Mouse (Mus musculus): ENCODE data around the gene Bysl. TPM values are rescaled to one million over a fixed set of nuclear protein-coding genes. Genes with fewer than 3 reads are reported as not detected.

The Bysl gene
- total RNA-seq, 2 experiments from 2014 or later = 15.0 to 15.8 TPM

- DNase-seq (ENCODE audit: low spot score) = no peak
Measured at GRCm38 (mm10) chr17:47596162-47596838, 15.0 kb downstream of the Bysl start.

GRCm38 (mm10) chr17:47595248-47596161 is 15.8 kb downstream of the Bysl start:
- DNase-seq (ENCODE audit: low spot score) = peak; percentile 66
- intact Hi-C loops (cut with DNase I) = loop anchor here (2.0 kb wide), 1 partner anchor 83 kb away; no protein-coding TSS in a partner anchor

More at GRCm38 (mm10) chr17:47596162-47596838, 15.0 kb downstream of the Bysl start:
- intact Hi-C loops (cut with DNase I) = no loop called here

GRCm38 (mm10) chr17:47594969-47595247 is 16.4 kb downstream of the Bysl start:
- intact Hi-C loops (cut with DNase I) = loop anchor here (2.0 kb wide), 1 partner anchor 82 kb away; no protein-coding TSS in a partner anchor
- DNase-seq (ENCODE audit: low spot score) = no peak

- peak; percentile 39 for DNase-seq (ENCODE audit: low spot score)
- intact Hi-C loops (cut with DNase I) = loop anchor here (2.0 kb wide), 1 partner anchor 82 kb away; no protein-coding TSS in a partner anchor
Measured at GRCm38 (mm10) chr17:47594183-47594968, 16.9 kb downstream of the Bysl start.

GRCm38 (mm10) chr17:47593854-47594182 is 17.5 kb downstream of the Bysl start:
- intact Hi-C loops (cut with DNase I) = loop anchor here (2.0 kb wide), 1 partner anchor 81 kb away; no protein-coding TSS in a partner anchor
- no peak for DNase-seq (ENCODE audit: low spot score)

- peak; percentile 88 for DNase-seq (ENCODE audit: low spot score)
- intact Hi-C loops (cut with DNase I) = no loop called here
Measured at GRCm38 (mm10) chr17:47593215-47593853, 18.0 kb downstream of the Bysl start.

GRCm38 (mm10) chr17:47591073-47591472 is 20.2 kb downstream of the Bysl start:
- intact Hi-C loops (cut with DNase I) = no loop called here
- no peak for DNase-seq (ENCODE audit: low spot score)

- DNase-seq (ENCODE audit: low spot score) = no peak
- intact Hi-C loops (cut with DNase I) = no loop called here
Measured at GRCm38 (mm10) chr17:47588517-47588916, 22.8 kb downstream of the Bysl start.

- intact Hi-C loops (cut with DNase I) = no loop called here
- DNase-seq (ENCODE audit: low spot score) = no peak
Measured at GRCm38 (mm10) chr17:47580962-47581361, 30.3 kb downstream of the Bysl start.

- intact Hi-C loops (cut with DNase I) = no loop called here
Measured at GRCm38 (mm10) chr17:47578655-47579054, 32.6 kb downstream of the Bysl start.

GRCm38 (mm10) chr17:47574830-47575229 is 36.5 kb downstream of the Bysl start:
- intact Hi-C loops (cut with DNase I) = no loop called here
- DNase-seq (ENCODE audit: low spot score) = no peak

More at GRCm38 (mm10) chr17:47578655-47579054, 32.6 kb downstream of the Bysl start:
- DNase-seq (ENCODE audit: low spot score) = no peak

- no peak for DNase-seq (ENCODE audit: low spot score)
- intact Hi-C loops (cut with DNase I) = no loop called here
Measured at GRCm38 (mm10) chr17:47574028-47574427, 37.3 kb downstream of the Bysl start.

- intact Hi-C loops (cut with DNase I) = no loop called here
Measured at GRCm38 (mm10) chr17:47572436-47572835, 38.9 kb downstream of the Bysl start.

GRCm38 (mm10) chr17:47571621-47572020 is 39.7 kb downstream of the Bysl start:
- intact Hi-C loops (cut with DNase I) = no loop called here
- no peak for DNase-seq (ENCODE audit: low spot score)

More at GRCm38 (mm10) chr17:47572436-47572835, 38.9 kb downstream of the Bysl start:
- DNase-seq (ENCODE audit: low spot score) = no peak

- no peak for DNase-seq (ENCODE audit: low spot score)
Measured at GRCm38 (mm10) chr17:47568951-47569527, 42.3 kb downstream of the Bysl start.

GRCm38 (mm10) chr17:47568389-47568788 is 42.9 kb downstream of the Bysl start:
- DNase-seq (ENCODE audit: low spot score) = no peak
- intact Hi-C loops (cut with DNase I) = no loop called here

More at GRCm38 (mm10) chr17:47568951-47569527, 42.3 kb downstream of the Bysl start:
- intact Hi-C loops (cut with DNase I) = no loop called here

GRCm38 (mm10) chr17:47567271-47567670 is 44.0 kb downstream of the Bysl start:
- intact Hi-C loops (cut with DNase I) = no loop called here
- peak; percentile 16 for DNase-seq (ENCODE audit: low spot score)

GRCm38 (mm10) chr17:47566133-47566532 is 45.2 kb downstream of the Bysl start:
- intact Hi-C loops (cut with DNase I) = no loop called here

GRCm38 (mm10) chr17:47564612-47565011 is 46.7 kb downstream of the Bysl start:
- intact Hi-C loops (cut with DNase I) = no loop called here
- DNase-seq (ENCODE audit: low spot score) = no peak

More at GRCm38 (mm10) chr17:47566133-47566532, 45.2 kb downstream of the Bysl start:
- no peak for DNase-seq (ENCODE audit: low spot score)

All from heart, postnatal 25 days (tissue).